Comparison of ENCODE assay signal across 8 mouse cellular contexts in genomic region chr6:34277665-34278064, GRCm38 (mm10). TPM values are rescaled to one million over a fixed set of nuclear protein-coding genes. Genes with fewer than 3 reads are reported as not detected.
A peak's percentile ranks its signal among the peaks of the same experiment; 100 is the strongest.
DNase-seq lines count a peak whose midpoint lies in the region; ATAC-seq and TF ChIP-seq lines count a peak whose summit lies in the region.

No protein-coding gene starts in this region.

- no peak overlapping the region for H3ac ChIP-seq in C2C12 (ENCODE audit: control insufficient read depth, insufficient read length, low read depth)

- no peak overlapping the region for H3K27ac ChIP-seq in heart, adult 2 months
- H3K27ac ChIP-seq in forebrain, embryonic 16.5 days (ENCODE audit: low read length) = no peak overlapping the region
- H3K27ac ChIP-seq in kidney, postnatal 0 days = no peak overlapping the region
- no peak overlapping the region for H3K27ac ChIP-seq in lung, postnatal 0 days (ENCODE audit: low read length)
- H3K27ac ChIP-seq in stomach, postnatal 0 days (replicated peaks) = no peak overlapping the region

- WGBS in heart, adult 2 months = 25% methylated on average over 9 of the region's 9 CpGs
- WGBS in forebrain, embryonic 16.5 days = 30% methylated on average over 9 of the region's 9 CpGs
- 26% methylated on average over 9 of the region's 9 CpGs for WGBS in kidney, postnatal 0 days
- WGBS in lung, postnatal 0 days = 18% methylated on average over 9 of the region's 9 CpGs
- WGBS in stomach, postnatal 0 days = 20% methylated on average over 9 of the region's 9 CpGs

- peak; percentile 86 for TF ChIP-seq CTCF in heart, adult 2 months (IDR thresholded peaks at IDR 0.05)
- peak; percentile 34 for TF ChIP-seq CTCF in C2C12 (IDR thresholded peaks at IDR 0.05; ENCODE audit: control insufficient read depth, insufficient read depth, insufficient read length)
- TF ChIP-seq CTCF in kidney, postnatal 0 days (IDR thresholded peaks at IDR 0.05; ENCODE audit: low read depth) = peak; percentile 87
- peak; percentile 78 for TF ChIP-seq CTCF in lung, postnatal 0 days (IDR thresholded peaks at IDR 0.05)
- TF ChIP-seq CTCF in stomach, postnatal 0 days (IDR thresholded peaks at IDR 0.05; ENCODE audit: low read depth) = peak; percentile 86

- no peaks in the 10 kb centered on the region for H3K36me3 ChIP-seq in heart, adult 2 months (ENCODE audit: control insufficient read depth, insufficient read depth, low read length)
- H3K36me3 ChIP-seq in C2C12 (ENCODE audit: control insufficient read depth, insufficient read depth) = no peaks in the 10 kb centered on the region
- no peaks in the 10 kb centered on the region for H3K36me3 ChIP-seq in forebrain, embryonic 16.5 days (ENCODE audit: control insufficient read depth, insufficient read depth)
- H3K36me3 ChIP-seq in kidney, postnatal 0 days (ENCODE audit: insufficient read depth, low read length) = no peaks in the 10 kb centered on the region
- H3K36me3 ChIP-seq in lung, postnatal 0 days (ENCODE audit: insufficient read depth, low read length) = no peaks in the 10 kb centered on the region
- H3K36me3 ChIP-seq in stomach, postnatal 0 days (ENCODE audit: control insufficient read depth, insufficient read depth, low read length) = no peaks in the 10 kb centered on the region

- no peak overlapping the region for H3K9ac ChIP-seq in heart, adult 2 months (ENCODE audit: low read depth, low read length)
- H3K9ac ChIP-seq in forebrain, embryonic 16.5 days (replicated peaks; ENCODE audit: low read depth, low read length) = no peak overlapping the region
- H3K9ac ChIP-seq in kidney, postnatal 0 days (ENCODE audit: low read depth, low read length) = no peak overlapping the region
- H3K9ac ChIP-seq in lung, postnatal 0 days (replicated peaks; ENCODE audit: low read depth) = no peak overlapping the region
- no peak overlapping the region for H3K9ac ChIP-seq in stomach, postnatal 0 days (ENCODE audit: low read length)

- no peak overlapping the region for H3K4me2 ChIP-seq in forebrain, embryonic 16.5 days (ENCODE audit: low read length)
- H3K4me2 ChIP-seq in kidney, postnatal 0 days (ENCODE audit: low read length) = no peak overlapping the region
- no peak overlapping the region for H3K4me2 ChIP-seq in lung, postnatal 0 days (replicated peaks; ENCODE audit: low read depth, low read length)
- no peak overlapping the region for H3K4me2 ChIP-seq in stomach, postnatal 0 days (replicated peaks; ENCODE audit: low read depth)

- H3K79me2 ChIP-seq in heart, adult 2 months (replicated peaks; ENCODE audit: control insufficient read depth, insufficient read depth, low read length) = no peaks in the 10 kb centered on the region
- no peaks in the 10 kb centered on the region for H3K79me2 ChIP-seq in C2C12 (ENCODE audit: control insufficient read depth, insufficient read depth)

- TF ChIP-seq EP300 in heart, adult 2 months (IDR thresholded peaks at IDR 0.05; ENCODE audit: insufficient read depth, low read depth, low read length) = no peak
- no peak for TF ChIP-seq EP300 in lung, postnatal 0 days (IDR thresholded peaks at IDR 0.05)
- no peak for TF ChIP-seq EP300 in stomach, postnatal 0 days (optimal IDR thresholded peaks at IDR 0.05)

- H3K4me1 ChIP-seq in heart, adult 2 months (ENCODE audit: control insufficient read depth, insufficient read depth, low read length) = peaks cover 2% of the 10 kb centered on the region; the same call in 1 of the 2 replicates
- H3K4me1 ChIP-seq in forebrain, embryonic 16.5 days (replicated peaks; ENCODE audit: control insufficient read depth, insufficient read depth, low read length) = no peaks in the 10 kb centered on the region
- H3K4me1 ChIP-seq in kidney, postnatal 0 days (replicated peaks; ENCODE audit: insufficient read depth, low read length) = no peaks in the 10 kb centered on the region
- H3K4me1 ChIP-seq in lung, postnatal 0 days (ENCODE audit: insufficient read depth, low read depth, low read length) = peaks cover 3% of the 10 kb centered on the region; the same call in 1 of the 2 replicates
- no peaks in the 10 kb centered on the region for H3K4me1 ChIP-seq in stomach, postnatal 0 days (replicated peaks; ENCODE audit: control insufficient read depth, insufficient read depth)

- intact Hi-C loops in heart, adult 2 months (cut with DNase I) = loop anchor here (5.0 kb wide), 1 partner anchor 70 kb away; no protein-coding TSS in a partner anchor
- intact Hi-C loops in heart, postnatal 25 days (cut with DNase I) = loop anchor here (5.0 kb wide), 1 partner anchor 70 kb away; no protein-coding TSS in a partner anchor

- no peak for TF ChIP-seq POLR2A in heart, adult 2 months (IDR thresholded peaks at IDR 0.05; ENCODE audit: insufficient read depth, low read depth, low read length)

- no peaks in the 10 kb centered on the region for H3K9me3 ChIP-seq in forebrain, embryonic 16.5 days (ENCODE audit: control insufficient read depth, low read length)
- H3K9me3 ChIP-seq in kidney, postnatal 0 days (replicated peaks; ENCODE audit: low read length) = no peaks in the 10 kb centered on the region
- no peaks in the 10 kb centered on the region for H3K9me3 ChIP-seq in lung, postnatal 0 days (ENCODE audit: low read length)
- H3K9me3 ChIP-seq in stomach, postnatal 0 days (ENCODE audit: control insufficient read depth, low read length) = no peaks in the 10 kb centered on the region

- H3K4me3 ChIP-seq in heart, adult 2 months = no peak overlapping the region
- H3K4me3 ChIP-seq in C2C12 (ENCODE audit: insufficient read depth, poor library complexity, severe bottlenecking) = no peak overlapping the region
- H3K4me3 ChIP-seq in forebrain, embryonic 16.5 days (replicated peaks; ENCODE audit: low read length) = no peak overlapping the region
- no peak overlapping the region for H3K4me3 ChIP-seq in kidney, postnatal 0 days (replicated peaks; ENCODE audit: low read depth, low read length)
- H3K4me3 ChIP-seq in lung, postnatal 0 days (ENCODE audit: low read depth, low read length) = no peak overlapping the region
- no peak overlapping the region for H3K4me3 ChIP-seq in stomach, postnatal 0 days (ENCODE audit: low read depth, low read length)

- no peaks in the 10 kb centered on the region for H3K27me3 ChIP-seq in heart, adult 2 months (ENCODE audit: control insufficient read depth, insufficient read depth, low read length)
- peaks cover 3% of the 10 kb centered on the region for H3K27me3 ChIP-seq in C2C12 (ENCODE audit: control insufficient read depth, insufficient read depth, insufficient read length)
- H3K27me3 ChIP-seq in forebrain, embryonic 16.5 days (replicated peaks; ENCODE audit: control insufficient read depth, insufficient read depth, low read length) = no peaks in the 10 kb centered on the region
- H3K27me3 ChIP-seq in kidney, postnatal 0 days (ENCODE audit: insufficient read depth, low read length) = no peaks in the 10 kb centered on the region
- H3K27me3 ChIP-seq in lung, postnatal 0 days (replicated peaks; ENCODE audit: insufficient read depth, low read length) = no peaks in the 10 kb centered on the region
- no peaks in the 10 kb centered on the region for H3K27me3 ChIP-seq in stomach, postnatal 0 days (ENCODE audit: control insufficient read depth, insufficient read depth, low read length)

- 0 out of 2 replicates have a peak, but pooled peaks have one; percentile 28 for ATAC-seq in forebrain, embryonic 16.5 days
- ATAC-seq in kidney, postnatal 0 days (replicated peaks; ENCODE audit: low FRiP score, low read depth) = no peak
- no peak for ATAC-seq in lung, postnatal 0 days
- no peak for ATAC-seq in stomach, postnatal 0 days (ENCODE audit: low FRiP score, low TSS enrichment)

- no peaks in the 10 kb centered on the region for H3K79me3 ChIP-seq in C2C12 (ENCODE audit: low read depth)

- peak in 1 of 2 experiments; percentile 15 for DNase-seq in heart, adult 2 months
- no peak for DNase-seq in heart, postnatal 25 days (ENCODE audit: low spot score)
- peak; percentile 16 for DNase-seq in adrenal gland, postnatal 25 days
- DNase-seq in kidney, postnatal 0 days (ENCODE audit: low spot score) = peak; percentile 67
- DNase-seq in lung, postnatal 0 days (ENCODE audit: low spot score) = peak; percentile 68
- DNase-seq in stomach, postnatal 0 days (ENCODE audit: low spot score) = peak; percentile 20

TF ChIP-seq in C2C12, 6 proteins besides CTCF, POLR2A, EP300 and RAD21:
- TF ChIP-seq MYOG (IDR thresholded peaks at IDR 0.05; ENCODE audit: control insufficient read depth, extremely low read depth, insufficient read length) (no peak), USF1 (IDR thresholded peaks at IDR 0.05; ENCODE audit: low read depth) (no peak), FOSL1 (IDR thresholded peaks at IDR 0.05; ENCODE audit: insufficient read depth, low read length, poor library complexity, severe bottlenecking) (no peak), CEBPB (IDR thresholded peaks at IDR 0.05; ENCODE audit: low read depth) (no peak), MAX (IDR thresholded peaks at IDR 0.05) (no peak), MYOD1 (IDR thresholded peaks at IDR 0.05; ENCODE audit: control insufficient read depth, insufficient read length, low read depth) (no peak)

RNA-seq across cellular contexts. Expression of gene Akr1b3, which starts 39.6 kb away (rescaled TPM):
- total RNA-seq in heart, adult 2 months (2021) = 100 to 1,000 TPM; 266 to 282 TPM
- 352 and 459 TPM in 2 replicates for polyA plus RNA-seq in heart, adult 2 months (2012; rRNA removed)
- total RNA-seq in heart, postnatal 25 days (2021) = 100 to 1,000 TPM; 255 to 264 TPM
- polyA plus RNA-seq in C2C12 (2012; fragmentation: generic; extraction: Trizol) = 455 TPM
- total RNA-seq in adrenal gland, postnatal 25 days (2021) = 224 and 233 TPM in 2 replicates
- polyA plus RNA-seq in forebrain, embryonic 16.5 days (2015; fragmentation: Nextera tagmentation; extraction: Ambion mirVana) = 80.7 and 91.3 TPM in 2 replicates
- 347 and 438 TPM in 2 replicates for polyA plus RNA-seq in kidney, postnatal 0 days (2015; fragmentation: Nextera tagmentation; extraction: Ambion mirVana)
- polyA plus RNA-seq in lung, postnatal 0 days (2015; fragmentation: Nextera tagmentation; extraction: Ambion mirVana) = 96.9 and 106 TPM in 2 replicates
- 188 TPM in 2 replicates for polyA plus RNA-seq in stomach, postnatal 0 days (2015; fragmentation: Nextera tagmentation; extraction: Ambion mirVana)

Comparison
In these comparisons a context has a peak if more than half of its experiments do, and no peak if none do; other contexts are left out.
1. CTCF ChIP-seq: peak in every context shown above with its lines; median percentile 87 in kidney, postnatal 0 days; 86 in heart, adult 2 months; 86 in stomach, postnatal 0 days; 78 in lung, postnatal 0 days; 34 in C2C12.